Mouse (Mus musculus) stomach, embryonic 16.5 days (tissue): Measurements from ENCODE around the gene Tex52. TPM values are rescaled to one million over a fixed set of nuclear protein-coding genes. Genes with fewer than 3 reads are reported as not detected.
"Not testable (repeated sequence)": the region's sequence is repeated elsewhere in the genome, so short reads cannot be mapped to it uniquely, and the experiment has no call there.

Experiments used
- ATAC-seq: fragments of 200-750 bp; cut with Nextera tagmentation; 2 replicates; pipeline ENCODE4 v1.8.0; 2017; ENCODE audit warnings: moderate number of reproducible peaks, moderate TSS enrichment; ENCODE audit not compliant: insufficient read depth, low FRiP score
- H3K27ac ChIP-seq: fragments of 300-500 bp; sonication (generic); 2 replicates; pipeline ENCODE4 v1.5.1; 2014; ENCODE audit warnings: low read length
- H3K27me3 ChIP-seq: fragments of 300-500 bp; sonication (generic); 2 replicates; pipeline ENCODE4 v1.6.1; 2014; ENCODE audit warnings: low read length, control low read depth, mixed read lengths; ENCODE audit not compliant: control insufficient read depth, insufficient read depth
- H3K36me3 ChIP-seq: fragments of 300-500 bp; sonication (generic); 2 replicates; pipeline ENCODE4 v1.6.1; 2014; ENCODE audit warnings: low read length; ENCODE audit not compliant: control insufficient read depth, insufficient read depth
- H3K4me1 ChIP-seq: fragments of 300-500 bp; sonication (generic); 2 replicates; pipeline ENCODE4 v1.6.1; 2014; ENCODE audit warnings: low read length, control low read depth, mixed read lengths; ENCODE audit not compliant: control insufficient read depth, insufficient read depth
- H3K4me2 ChIP-seq: fragments of 300-500 bp; sonication (generic); 2 replicates; pipeline ENCODE4 v1.6.1; 2014; ENCODE audit warnings: low read depth, low read length, mixed read lengths
- H3K4me3 ChIP-seq: fragments of 300-500 bp; sonication (generic); replicated peaks from 2 replicates; pipeline ENCODE4 v1.5.1; 2014; ENCODE audit warnings: mild to moderate bottlenecking, low read length
- H3K9ac ChIP-seq: fragments of 300-500 bp; sonication (generic); 2 replicates; pipeline ENCODE4 v1.6.1; 2014; ENCODE audit warnings: low read length
- H3K9me3 ChIP-seq: fragments of 300-500 bp; sonication (generic); replicated peaks from 2 replicates; pipeline ENCODE4 v1.6.1; 2016; ENCODE audit warnings: low read length, control low read depth; ENCODE audit not compliant: control insufficient read depth
- WGBS: fragments of 180-500 bp; shearing (Covaris S2); extraction: QIAGEN DNeasy Blood & Tissue Kit; methylation state at CpG from one replicate; pipeline ENCODE4 v1.1.7; 2014; 5-methylcytosine and 5-hydroxymethylcytosine counted together
- polyA plus RNA-seq: library from polyadenylated mRNA; unstranded; fragments of >200 nt; fragmentation: Nextera tagmentation; extraction: Ambion mirVana; gene quantifications from 2 replicates; pipeline ENCODE4 v1.2.1, GENCODE M21; 2015

Tex52 gene
- polyA plus RNA-seq, 1 experiment from 2014 or later, result 0.21 TPM

- Histone ChIP-seq H3K4me2 (no peak overlapping the region), H3K4me3 (no peak overlapping the region), H3K9ac (no peak overlapping the region), H3K4me1 (peaks cover 3% of the 10 kb centered on the region; the same call in 1 of the 2 replicates), H3K9me3 (no peaks in the 10 kb centered on the region), H3K27me3 (no peaks in the 10 kb centered on the region), H3K27ac (no peak overlapping the region), H3K36me3 (peaks cover 21% of the 10 kb centered on the region)
- no peak for ATAC-seq
- 91% methylated on average over 5 of the region's 5 CpGs for WGBS
These were observed 5.2 kb upstream of the Tex52 start for GRCm38 (mm10) chr6:128370040-128370439.

- 81% methylated on average over 17 of the region's 17 CpGs for WGBS
- Histone ChIP-seq H3K27me3 (no peaks in the 10 kb centered on the region), H3K4me1 (no peaks in the 10 kb centered on the region), H3K36me3 (peaks cover 7% of the 10 kb centered on the region), H3K4me2 (no peak overlapping the region), H3K9me3 (no peaks in the 10 kb centered on the region), H3K4me3 (no peak overlapping the region), H3K9ac (no peak overlapping the region), H3K27ac (peak overlapping the region; percentile 71; the same call in 1 of the 2 replicates)
- no peak for ATAC-seq
These were observed 1.3 kb downstream of the Tex52 start for GRCm38 (mm10) chr6:128376371-128377085.

- no peaks in the 10 kb centered on the region for H3K4me1 ChIP-seq
- H3K27ac ChIP-seq, result no peak overlapping the region
- H3K27me3 ChIP-seq, result no peaks in the 10 kb centered on the region
- no peak for ATAC-seq
- no peaks in the 10 kb centered on the region for H3K36me3 ChIP-seq
- no peak overlapping the region for H3K4me2 ChIP-seq
- 82% methylated on average over 16 of the region's 16 CpGs for WGBS
- H3K4me3 ChIP-seq, result no peak overlapping the region
- no peaks in the 10 kb centered on the region for H3K9me3 ChIP-seq
- H3K9ac ChIP-seq, result no peak overlapping the region
These were observed 4.4 kb downstream of the Tex52 start for GRCm38 (mm10) chr6:128379636-128380035.

- not testable (repeated sequence) for H3K9ac ChIP-seq, H3K4me2 ChIP-seq, H3K36me3 ChIP-seq, H3K27ac ChIP-seq, H3K4me1 ChIP-seq, H3K27me3 ChIP-seq, ATAC-seq, H3K4me3 ChIP-seq, H3K9me3 ChIP-seq
- WGBS, result 57% methylated on average over 1 of the region's 1 CpGs
These were observed 5.4 kb downstream of the Tex52 start for GRCm38 (mm10) chr6:128380594-128381167.

GRCm38 (mm10) chr6:128381254-128381653 is 6.0 kb downstream of the Tex52 start:
- WGBS, result 67% methylated on average over 3 of the region's 3 CpGs
- H3K4me3 ChIP-seq, result no peak overlapping the region

GRCm38 (mm10) chr6:128383752-128384151 is 8.5 kb downstream of the Tex52 start:
- Histone ChIP-seq H3K9ac (no peak overlapping the region), H3K36me3 (no peaks in the 10 kb centered on the region), H3K4me1 (no peaks in the 10 kb centered on the region), H3K27me3 (no peaks in the 10 kb centered on the region), H3K4me2 (no peak overlapping the region), H3K9me3 (no peaks in the 10 kb centered on the region), H3K4me3 (no peak overlapping the region), H3K27ac (no peak overlapping the region)
- WGBS, result 77% methylated on average over 7 of the region's 7 CpGs
- no peak for ATAC-seq

More at GRCm38 (mm10) chr6:128381254-128381653, 6.0 kb downstream of the Tex52 start:
- Histone ChIP-seq H3K4me1 (no peaks in the 10 kb centered on the region), H3K9ac (no peak overlapping the region), H3K27me3 (no peaks in the 10 kb centered on the region), H3K4me2 (no peak overlapping the region), H3K36me3 (no peaks in the 10 kb centered on the region), H3K9me3 (no peaks in the 10 kb centered on the region), H3K27ac (no peak overlapping the region)
- ATAC-seq, result no peak

- Histone ChIP-seq H3K4me3 (no peak overlapping the region), H3K4me2 (no peak overlapping the region), H3K36me3 (no peaks in the 10 kb centered on the region), H3K27ac (no peak overlapping the region), H3K9me3 (no peaks in the 10 kb centered on the region), H3K27me3 (no peaks in the 10 kb centered on the region), H3K9ac (no peak overlapping the region), H3K4me1 (no peaks in the 10 kb centered on the region)
- ATAC-seq, result no peak
- 78% methylated on average over 1 of the region's 1 CpGs for WGBS
These were observed 9.8 kb downstream of the Tex52 start for GRCm38 (mm10) chr6:128385026-128385425.

GRCm38 (mm10) chr6:128389185-128389584 is 13.9 kb downstream of the Tex52 start:
- WGBS, result 91% methylated on average over 1 of the region's 1 CpGs
- Histone ChIP-seq H3K9ac (no peak overlapping the region), H3K36me3 (no peaks in the 10 kb centered on the region), H3K27ac (no peak overlapping the region), H3K4me3 (no peak overlapping the region), H3K27me3 (no peaks in the 10 kb centered on the region), H3K4me1 (no peaks in the 10 kb centered on the region), H3K9me3 (no peaks in the 10 kb centered on the region), H3K4me2 (no peak overlapping the region)
- no peak for ATAC-seq

GRCm38 (mm10) chr6:128390683-128391082 is 15.4 kb downstream of the Tex52 start:
- Histone ChIP-seq H3K9ac (no peak overlapping the region), H3K4me1 (no peaks in the 10 kb centered on the region), H3K4me3 (no peak overlapping the region), H3K4me2 (no peak overlapping the region), H3K27me3 (no peaks in the 10 kb centered on the region), H3K27ac (no peak overlapping the region), H3K9me3 (no peaks in the 10 kb centered on the region), H3K36me3 (no peaks in the 10 kb centered on the region)
- WGBS, result 40% methylated on average over 1 of the region's 1 CpGs
- ATAC-seq, result no peak
